Mouse (Mus musculus): Measurements from ENCODE around the gene Knstrn.

- TF ChIP-seq CTCF (IDR thresholded peaks at IDR 0.05; ENCODE audit: low read depth) (no peak), EP300 (IDR thresholded peaks at IDR 0.05; ENCODE audit: low read depth) (no peak)
These were observed 87.6 kb downstream of the Knstrn start for GRCm38 (mm10) chr2:118901175-118902031.
